Mouse (Mus musculus): ENCODE results near the gene 2010111I01Rik.

DNA sequence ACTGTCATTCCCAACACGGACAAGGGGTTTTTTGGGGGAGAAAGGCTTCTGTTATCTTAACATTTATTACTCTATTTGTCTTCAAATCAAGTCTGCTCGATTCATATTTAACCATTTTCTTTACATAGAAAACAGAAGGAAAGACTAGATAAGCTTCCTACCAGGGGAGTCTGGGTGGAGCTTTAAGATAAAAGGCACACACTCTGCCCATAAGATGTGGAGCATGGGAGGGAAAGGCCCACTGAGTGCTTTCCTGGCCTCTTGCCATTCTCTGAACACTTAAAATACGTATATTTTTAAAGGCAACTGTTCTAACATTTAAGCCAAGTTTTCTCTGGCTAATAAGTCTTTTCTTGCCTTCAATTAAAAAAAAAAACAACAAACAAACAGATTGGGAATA is 25.3 kb upstream of the 2010111I01Rik start:
- TF ChIP-seq POLR2AphosphoS2 (IDR thresholded peaks at IDR 0.05; ENCODE audit: insufficient read length, low read depth) = no peak
- no peak for TF ChIP-seq POLR2A (IDR thresholded peaks at IDR 0.05; ENCODE audit: insufficient read length, low read depth)
- no peak for TF ChIP-seq USF1 (IDR thresholded peaks at IDR 0.05; ENCODE audit: low read depth)
- TF ChIP-seq MYOG (IDR thresholded peaks at IDR 0.05; ENCODE audit: control insufficient read depth in 1 of 3, insufficient read depth in 1 of 3, insufficient read length in 2 of 3, low read depth in 2 of 3) = no peak
- no peak for TF ChIP-seq MYOD1 (IDR thresholded peaks at IDR 0.05; ENCODE audit: control insufficient read depth in 1 of 3, insufficient read length in 2 of 3, low read depth in 2 of 3)
- no peak for TF ChIP-seq MAX (IDR thresholded peaks at IDR 0.05; ENCODE audit: low read depth)
- no peak for TF ChIP-seq TCF12 (IDR thresholded peaks at IDR 0.05; ENCODE audit: insufficient read depth, poor library complexity, severe bottlenecking)
- no peak for TF ChIP-seq E2F4 (IDR thresholded peaks at IDR 0.05; ENCODE audit: insufficient read depth)
